Mouse (Mus musculus): ENCODE measurements around the gene Phf14.
"Not testable (repeated sequence)": the region's sequence is repeated elsewhere in the genome, so short reads cannot be mapped to it uniquely, and the experiment has no call there.

Phf14 gene

DNA sequence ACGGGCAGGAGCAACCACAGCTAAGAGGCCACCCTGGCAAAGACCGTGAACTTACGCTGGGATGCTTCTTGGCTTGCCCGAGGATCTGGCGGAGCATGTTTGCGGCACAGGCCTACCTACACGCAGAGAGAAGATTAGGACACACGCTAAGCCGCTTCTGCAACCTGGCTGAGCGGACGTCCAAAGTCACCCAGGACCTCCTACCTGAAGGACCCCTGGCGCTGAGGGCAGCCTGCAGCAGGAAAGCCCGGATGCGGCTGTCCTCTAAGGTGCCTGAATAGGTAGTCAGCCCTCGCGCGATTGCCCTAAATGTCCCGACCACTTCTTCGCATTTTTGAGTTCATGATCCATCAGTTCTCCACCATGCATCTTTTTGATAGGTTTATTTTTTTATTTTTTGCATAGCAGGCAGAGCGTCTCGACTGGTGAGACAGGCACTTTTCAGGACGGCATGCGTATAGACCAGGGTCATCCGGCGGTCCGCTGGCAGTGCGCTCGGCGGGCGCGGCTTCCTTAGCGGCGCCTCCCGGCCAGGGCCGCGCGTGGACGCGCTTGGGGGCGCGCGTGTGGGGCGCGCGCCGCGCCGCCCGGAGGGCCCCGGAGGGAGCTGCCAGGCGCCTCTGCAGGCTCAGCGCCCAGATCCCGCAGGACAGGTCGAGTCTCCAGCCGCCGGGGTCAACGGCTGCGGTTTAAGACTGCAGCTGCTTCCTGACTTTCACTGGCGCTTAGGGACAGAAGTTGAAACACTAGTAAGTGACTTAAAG, at the start of gene Phf14, which contains the start of gene Ndufa4:
Phf14 (plus strand) TSS at position 541 of the 764 bp plus-strand sequence.
Ndufa4 (minus strand) TSS at position 229 of the 764 bp plus-strand sequence.
- POLR2A ChIA-PET = interaction anchor here in 3 of 4 experiments (0.5 to 3.5 kb wide), 6 partner anchors 11 to 618 kb away, joined by 3 to 20 read pairs (median 6); no protein-coding TSS in a partner anchor
- CTCF ChIA-PET = no interaction called here

DNA sequence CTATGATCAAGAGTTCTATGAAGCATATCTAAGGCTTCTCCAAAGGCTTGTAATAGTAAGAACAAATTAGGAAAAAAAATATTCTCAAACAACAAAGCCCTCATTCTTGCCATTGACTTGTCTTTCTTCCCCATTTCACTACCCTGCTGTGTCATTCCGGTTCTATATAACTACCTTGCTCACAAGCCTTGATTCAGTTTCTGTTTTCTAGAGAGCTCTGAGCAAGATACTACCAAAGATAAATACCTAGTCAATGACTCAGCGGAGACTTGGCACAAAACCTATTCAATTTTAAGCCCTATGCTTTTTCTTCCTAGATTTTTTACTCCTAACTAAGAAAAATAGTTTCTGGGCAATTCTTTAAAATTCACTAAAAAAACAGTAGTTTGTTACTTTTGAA, 32.2 kb upstream of the Phf14 start:
- CTCF ChIA-PET, POLR2A ChIA-PET: not testable (repeated sequence)

DNA sequence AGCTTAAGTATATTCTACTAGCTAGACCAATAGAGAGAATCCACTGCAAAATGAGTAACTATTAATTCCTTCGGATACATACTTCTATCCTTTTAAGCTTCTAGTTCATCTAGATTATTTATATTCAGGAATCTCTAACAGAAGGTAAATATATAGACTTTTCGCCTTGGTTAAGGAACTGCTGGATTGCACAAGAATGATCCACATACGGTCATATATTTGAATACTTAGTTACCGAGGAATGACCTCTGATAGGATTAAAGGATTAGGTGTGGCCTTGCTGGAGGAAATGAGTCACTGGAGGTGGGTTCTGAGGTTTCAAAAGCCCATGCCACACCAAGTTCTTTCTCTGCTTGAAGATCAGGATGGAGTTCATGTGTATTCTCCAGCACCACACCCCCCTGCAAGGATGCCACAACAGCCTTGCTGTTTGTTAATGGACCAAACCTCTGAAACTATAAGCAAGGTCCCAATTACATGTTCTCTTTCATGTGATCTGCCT, 6.7 kb upstream of the Phf14 start:
- ChIA-PET POLR2A (interaction anchor here in 1 of 4 experiments (1.5 to 1.8 kb wide), 2 partner anchors 16 to 26 kb away, joined by 3 to 6 read pairs; no protein-coding TSS in a partner anchor), CTCF (no interaction called here)

DNA sequence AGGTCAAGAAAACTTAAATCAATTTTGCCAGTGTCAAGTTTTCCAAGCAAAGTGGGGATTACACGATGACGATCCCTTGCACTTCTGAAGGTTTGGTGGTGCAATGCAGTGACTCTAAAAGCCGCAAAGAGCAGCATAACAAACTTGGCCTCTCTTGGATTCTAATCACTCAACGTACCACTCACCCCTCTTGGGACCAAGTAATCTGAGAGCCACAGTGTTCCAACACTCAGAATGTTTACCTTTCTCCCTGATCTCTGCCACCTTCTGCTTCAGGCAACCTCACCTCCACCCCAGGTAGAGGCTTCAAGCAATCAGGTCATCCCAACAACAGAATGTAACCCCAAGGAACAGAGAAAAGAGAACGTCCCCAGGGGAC, 730 bp upstream of the Phf14 start:
- POLR2A ChIA-PET = interaction anchor here in 2 of 4 experiments (0.6 to 2.2 kb wide), 2 partner anchors 19 kb away, joined by 3 to 8 read pairs; no protein-coding TSS in a partner anchor

DNA sequence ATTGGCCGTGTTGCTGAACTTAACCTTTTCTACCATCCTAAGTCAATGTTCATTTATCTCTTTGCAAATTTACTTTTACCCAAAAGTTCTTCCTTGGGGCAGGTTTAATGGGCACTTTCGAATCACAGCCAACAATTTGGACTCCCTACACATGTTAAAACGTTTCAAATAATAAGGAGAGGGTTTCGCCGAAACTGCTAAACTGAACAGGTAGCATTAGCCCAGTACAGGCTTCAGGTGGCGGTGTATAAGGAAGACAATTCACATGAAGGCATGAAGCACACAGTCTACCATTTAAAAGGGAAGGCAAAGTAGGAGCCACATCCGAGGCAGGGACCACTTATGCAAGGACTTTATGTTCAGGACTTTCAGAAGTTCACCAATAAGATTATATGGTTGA, 561 bp downstream of the Phf14 start:
- ChIA-PET CTCF (no interaction called here), POLR2A (interaction anchor here in 3 of 4 experiments (0.5 to 3.5 kb wide), 5 partner anchors 10 to 619 kb away, joined by 3 to 20 read pairs (median 8); no protein-coding TSS in a partner anchor)

More for the DNA sequence above, 730 bp upstream of the Phf14 start:
- CTCF ChIA-PET = no interaction called here

DNA sequence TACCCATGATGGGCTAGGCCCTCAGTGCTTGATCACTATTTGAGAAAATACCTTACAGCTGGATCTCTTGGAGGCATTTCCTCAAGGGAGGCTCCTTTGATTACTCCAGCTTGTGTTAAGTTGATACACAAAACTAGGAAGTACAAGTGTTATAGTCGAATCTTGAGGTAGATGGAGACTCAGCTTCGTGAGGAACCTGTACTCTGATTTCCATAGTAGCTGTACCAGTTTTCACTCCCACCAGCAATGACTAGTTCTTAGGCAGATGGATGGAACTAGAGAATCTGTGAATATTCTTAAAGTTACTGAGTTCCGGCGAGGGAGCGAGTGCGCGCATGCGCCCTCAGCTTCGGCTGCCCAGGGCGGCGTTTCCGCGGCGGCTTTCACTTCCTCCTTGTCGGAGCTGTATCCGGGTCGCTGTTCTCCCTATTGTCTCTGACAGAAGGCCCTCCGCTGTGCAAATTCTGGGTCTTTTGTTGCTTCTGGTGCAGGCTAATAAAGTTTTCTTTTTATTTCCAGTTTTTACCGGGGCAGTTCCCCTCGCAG, 18.0 kb downstream of the Phf14 start:
- ChIA-PET POLR2A (interaction anchor here (0.6 to 3.1 kb wide), 22 partner anchors 9 to 927 kb away, joined by 3 to 22 read pairs (median 4); partner anchors contain the start of genes Ndufa4 (in 3 of the 4) and Phf14 (in 3 of the 4)), CTCF (no interaction called here)

DNA sequence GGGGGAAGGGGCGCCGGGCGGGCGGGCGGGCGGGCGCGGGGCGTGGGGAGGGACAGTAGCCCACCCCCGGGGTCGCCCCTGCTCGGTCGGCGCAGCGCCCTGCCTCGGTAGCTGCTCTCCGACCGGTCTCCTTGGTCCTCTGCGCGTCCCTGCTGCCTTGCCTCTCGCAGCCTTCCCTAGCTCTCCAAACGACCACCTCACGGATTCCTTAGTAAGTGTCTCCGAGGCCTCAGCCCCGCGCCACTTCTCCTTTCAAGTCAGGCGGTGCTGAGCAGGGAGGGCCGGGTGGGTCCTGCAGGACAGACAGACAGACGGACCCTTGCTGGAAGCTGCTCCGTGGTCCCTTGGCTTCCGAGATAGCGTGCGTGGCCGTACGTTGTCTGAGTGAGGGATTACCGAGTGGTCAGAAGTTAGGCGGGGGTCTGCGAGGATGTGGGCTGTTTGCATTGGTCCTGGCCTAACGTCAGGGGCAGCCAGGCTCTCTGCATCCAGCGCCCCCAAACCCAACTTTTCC, 18.5 kb downstream of the Phf14 start:
- POLR2A ChIA-PET = interaction anchor here in 3 of 4 experiments (0.6 to 3.1 kb wide), 22 partner anchors 9 to 927 kb away, joined by 3 to 22 read pairs (median 4); partner anchors contain the start of genes Ndufa4 (in 3 of the 3) and Phf14 (in 3 of the 3)
- CTCF ChIA-PET = no interaction called here

DNA sequence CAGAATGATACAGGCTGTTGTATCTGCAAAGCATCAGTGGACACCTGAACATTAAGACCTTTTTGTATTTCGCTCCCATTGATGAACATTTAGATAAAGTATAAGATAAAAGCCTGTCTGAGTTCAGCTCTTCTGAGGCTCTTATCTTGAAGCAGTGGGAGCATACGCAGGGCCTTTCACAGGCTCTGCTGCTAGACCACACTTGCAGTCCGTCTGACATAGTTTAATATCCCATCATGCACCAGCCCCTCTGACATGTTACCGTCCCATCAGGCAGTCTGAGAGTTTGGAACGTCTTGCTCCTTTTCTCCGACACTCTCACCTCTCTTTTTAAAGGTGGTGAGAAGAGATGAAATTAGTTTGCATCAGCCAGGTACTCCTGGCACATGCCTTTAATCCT, 19.9 kb downstream of the Phf14 start:
- CTCF ChIA-PET = no interaction called here
- POLR2A ChIA-PET = interaction anchor here in 1 of 4 experiments (1.3 to 3.1 kb wide), 3 partner anchors 10 to 27 kb away, joined by 5 to 22 read pairs (median 6); no protein-coding TSS in a partner anchor

DNA sequence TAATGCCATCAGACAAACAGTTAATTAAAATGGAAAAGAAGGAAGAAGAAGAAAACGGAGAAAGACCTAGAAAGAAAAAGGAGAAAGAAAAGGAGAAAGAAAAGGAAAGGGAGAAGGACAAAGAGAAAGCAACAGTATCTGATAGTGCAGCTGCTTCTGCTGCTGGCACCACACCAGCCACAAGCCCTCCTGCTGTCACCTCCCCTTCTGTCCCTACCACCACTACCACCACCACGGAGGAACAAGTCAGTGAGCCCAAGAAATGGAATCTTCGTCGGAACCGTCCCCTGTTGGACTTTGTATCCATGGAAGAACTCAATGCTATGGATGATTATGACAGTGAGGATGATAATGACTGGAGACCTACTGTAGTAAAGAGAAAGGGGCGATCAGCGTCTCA, 25.8 kb downstream of the Phf14 start:
- POLR2A ChIA-PET = no interaction called here
- CTCF ChIA-PET = interaction anchor here in 1 of 4 experiments (0.7 kb wide), 1 partner anchor 15 kb away, joined by 3 read pairs; no protein-coding TSS in a partner anchor

DNA sequence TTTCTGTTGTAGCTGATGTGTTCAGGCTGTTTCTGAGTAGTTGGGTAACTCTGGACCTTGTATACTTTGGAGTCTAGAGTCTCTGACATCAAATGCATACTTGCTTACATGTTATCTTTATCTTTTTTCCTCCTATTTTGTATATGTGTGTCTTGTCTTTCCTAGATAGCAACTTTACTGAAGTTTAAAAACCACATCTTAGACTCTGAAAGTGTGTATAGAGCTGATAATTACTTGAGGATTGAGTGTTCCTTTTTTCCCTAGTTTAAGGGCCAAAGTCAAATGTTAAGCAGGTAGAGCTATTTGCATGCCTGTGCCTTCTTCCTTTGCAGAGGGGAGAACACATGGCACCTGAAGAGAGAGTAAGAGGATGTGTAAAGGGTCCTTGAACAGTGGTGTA, 33.3 kb downstream of the Phf14 start:
- CTCF ChIA-PET = no interaction called here
- POLR2A ChIA-PET = interaction anchor here in 2 of 4 experiments (1.0 to 2.7 kb wide), 2 partner anchors 14 to 16 kb away, joined by 3 to 17 read pairs; no protein-coding TSS in a partner anchor

DNA sequence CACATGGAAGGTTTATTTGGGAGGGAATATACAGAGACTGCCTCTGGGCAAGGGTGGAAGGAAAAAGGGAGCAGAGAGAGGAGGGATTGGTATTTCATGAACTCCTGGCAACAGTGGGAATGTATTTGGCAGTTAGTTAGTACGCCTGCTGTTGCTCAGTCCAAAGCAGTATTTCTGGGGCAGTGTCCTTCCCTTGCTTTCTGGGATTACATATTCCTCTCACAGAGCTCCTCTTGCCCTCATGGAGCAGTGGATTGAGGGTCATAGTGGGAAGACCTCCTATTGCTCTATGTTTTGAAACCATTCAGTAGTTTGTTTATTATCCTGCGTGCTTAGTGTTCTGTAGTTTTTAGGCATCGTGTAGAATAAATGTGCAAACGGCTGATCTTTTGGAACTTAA, 34.5 kb downstream of the Phf14 start:
- CTCF ChIA-PET = no interaction called here
- POLR2A ChIA-PET = interaction anchor here in 1 of 4 experiments (4.8 kb wide), 1 partner anchor 16 kb away, joined by 22 read pairs; no protein-coding TSS in a partner anchor

DNA sequence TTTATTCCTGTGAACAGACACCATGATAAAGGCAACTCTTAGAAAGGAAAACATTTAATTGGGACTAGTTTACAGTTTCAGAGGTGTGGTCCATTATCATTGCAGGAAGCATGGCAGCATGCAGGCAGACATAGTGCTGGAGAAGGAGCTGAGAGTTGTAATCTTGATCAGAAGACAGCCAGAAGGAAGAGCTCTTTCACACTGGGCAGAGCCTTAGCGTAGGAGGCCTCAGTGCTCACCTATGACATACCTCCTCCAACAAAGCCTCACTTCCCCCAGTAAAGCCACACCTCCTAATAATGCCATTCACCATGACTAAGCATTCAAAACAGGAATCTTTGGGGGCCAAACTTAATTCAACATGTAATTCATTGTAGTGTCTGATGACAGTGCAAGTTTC, 40.5 kb downstream of the Phf14 start:
- CTCF ChIA-PET = interaction anchor here in 1 of 4 experiments (0.6 kb wide), 1 partner anchor 15 kb away, joined by 3 read pairs; no protein-coding TSS in a partner anchor

DNA sequence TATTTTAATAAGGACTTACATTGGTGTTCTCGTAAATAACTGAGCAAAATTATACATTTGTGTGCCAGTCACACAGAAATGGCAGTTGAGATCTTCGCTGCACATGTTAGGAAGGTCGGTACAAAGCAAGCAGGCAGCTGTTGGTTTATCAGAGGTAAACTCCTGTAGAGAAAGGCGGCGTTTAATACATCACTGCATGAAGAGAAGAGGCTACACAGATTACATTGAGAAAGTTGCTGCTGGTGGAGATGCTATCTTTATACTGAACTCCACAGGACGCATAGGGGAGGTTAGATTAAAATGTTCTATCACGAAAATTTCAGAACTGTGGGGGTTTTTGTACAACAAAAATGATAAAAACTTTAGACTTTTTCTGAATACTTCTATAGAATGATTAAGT, 52.6 kb downstream of the Phf14 start:
- POLR2A ChIA-PET = no interaction called here

More for the DNA sequence above, 40.5 kb downstream of the Phf14 start:
- POLR2A ChIA-PET = interaction anchor here in 1 of 4 experiments (0.9 to 1.2 kb wide), 2 partner anchors 10 to 23 kb away, joined by 3 to 5 read pairs; no protein-coding TSS in a partner anchor

DNA sequence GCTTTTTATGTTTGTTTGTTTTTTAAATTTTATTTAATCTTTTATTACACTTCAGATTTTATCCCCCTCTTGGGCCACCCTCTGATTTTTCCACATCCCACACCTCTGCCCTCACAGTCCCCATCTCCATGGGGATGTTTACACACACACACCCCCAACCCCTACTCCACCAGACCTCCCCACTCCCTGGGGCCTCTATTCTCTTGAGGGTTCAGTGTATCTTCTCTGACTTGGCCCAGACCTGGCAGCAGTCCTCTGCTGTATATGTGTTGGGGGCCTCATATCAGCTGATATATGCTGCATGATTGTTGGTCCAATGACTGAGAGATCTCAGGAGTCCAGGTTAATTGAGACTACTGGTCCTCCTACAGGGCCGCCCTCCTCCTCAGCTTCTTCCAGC, 86.2 kb downstream of the Phf14 start:
- POLR2A ChIA-PET = no interaction called here

More for the DNA sequence above, 52.6 kb downstream of the Phf14 start:
- CTCF ChIA-PET = no interaction called here

DNA sequence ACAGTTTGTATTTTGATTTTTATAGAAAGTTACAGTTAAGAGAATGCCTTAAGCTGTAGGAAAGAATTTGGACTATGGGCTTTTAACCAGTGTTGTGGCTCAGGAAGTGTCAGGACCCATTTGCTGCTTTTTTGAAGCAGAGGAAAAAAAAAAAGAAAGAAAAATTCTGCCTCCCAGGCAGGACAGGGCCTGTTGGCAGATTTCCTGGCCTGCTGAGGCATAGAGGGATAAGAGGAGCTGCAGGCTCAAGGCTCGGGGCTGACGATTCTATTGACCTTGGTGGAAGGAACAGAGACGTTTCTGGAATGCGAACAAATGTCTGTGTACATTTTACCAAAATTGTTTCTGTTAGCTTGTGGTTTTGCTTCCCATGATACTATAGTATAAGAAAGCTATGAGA, 91.0 kb downstream of the Phf14 start:
- ChIA-PET POLR2A (no interaction called here), CTCF (no interaction called here)

More for the DNA sequence above, 86.2 kb downstream of the Phf14 start:
- CTCF ChIA-PET = no interaction called here

DNA sequence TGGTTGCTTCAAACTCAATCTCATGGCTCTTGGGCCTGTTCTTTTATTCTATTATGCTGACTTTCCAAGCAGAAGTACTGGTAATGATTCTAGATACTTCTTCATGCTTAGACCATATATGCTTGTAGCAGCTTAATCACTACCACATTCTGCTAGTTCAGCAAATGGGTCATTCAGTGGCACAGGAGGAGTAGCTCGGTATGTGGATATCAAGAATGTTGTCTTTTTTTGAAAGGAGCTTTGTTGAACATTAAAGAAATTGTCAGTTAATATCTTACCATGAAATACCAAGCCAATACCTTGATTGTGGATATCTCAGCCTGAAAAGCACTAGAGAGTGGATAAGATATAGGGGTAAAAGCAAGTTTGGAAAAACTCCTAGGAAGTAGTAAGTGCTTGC, 91.9 kb downstream of the Phf14 start:
- ChIA-PET CTCF (no interaction called here), POLR2A (interaction anchor here in 2 of 4 experiments (0.5 to 0.9 kb wide), 2 partner anchors 10 to 98 kb away, joined by 3 to 4 read pairs; no protein-coding TSS in a partner anchor)

DNA sequence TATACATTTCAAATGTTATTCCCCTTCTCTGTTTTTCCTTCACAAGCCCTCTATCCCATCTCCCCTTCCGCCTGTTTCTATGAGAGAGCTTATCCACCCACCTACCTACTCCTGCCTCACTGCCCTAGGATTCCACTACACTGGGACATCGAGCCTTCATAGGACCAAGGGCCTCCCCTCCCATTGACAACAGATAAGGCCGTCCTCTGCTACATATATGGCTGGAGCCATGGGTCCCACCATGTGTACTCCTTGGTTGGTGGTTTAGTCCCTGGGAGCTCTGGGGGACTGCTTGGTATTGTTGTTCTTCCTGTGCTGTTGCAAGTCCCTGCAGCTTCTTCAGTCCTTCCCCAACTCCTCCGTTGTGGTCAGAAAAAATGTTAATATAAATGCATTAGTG, 97.8 kb downstream of the Phf14 start:
- ChIA-PET CTCF (no interaction called here), POLR2A (no interaction called here)

DNA sequence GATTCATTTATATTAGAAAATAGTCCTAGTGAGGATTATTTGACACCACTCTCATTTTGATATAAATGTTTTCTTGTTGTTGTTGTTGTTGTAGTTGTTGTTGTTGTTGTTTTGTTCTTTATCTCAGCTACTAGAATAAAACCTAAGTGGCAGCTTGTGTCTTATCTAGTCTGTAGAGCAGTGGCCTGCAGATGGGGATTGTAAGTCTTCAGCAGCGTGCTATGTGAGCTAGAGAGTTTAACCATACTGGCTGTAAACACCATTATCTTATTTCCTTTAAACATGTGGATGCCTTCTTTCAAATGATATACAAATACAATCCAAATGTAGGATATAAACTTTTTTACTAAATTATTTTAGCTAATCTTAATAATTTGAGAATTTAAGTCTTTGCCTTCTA, 98.4 kb downstream of the Phf14 start:
- ChIA-PET CTCF (no interaction called here), POLR2A (interaction anchor here in 1 of 4 experiments (0.6 kb wide), 1 partner anchor 327 kb away, joined by 3 read pairs; no protein-coding TSS in a partner anchor)

DNA sequence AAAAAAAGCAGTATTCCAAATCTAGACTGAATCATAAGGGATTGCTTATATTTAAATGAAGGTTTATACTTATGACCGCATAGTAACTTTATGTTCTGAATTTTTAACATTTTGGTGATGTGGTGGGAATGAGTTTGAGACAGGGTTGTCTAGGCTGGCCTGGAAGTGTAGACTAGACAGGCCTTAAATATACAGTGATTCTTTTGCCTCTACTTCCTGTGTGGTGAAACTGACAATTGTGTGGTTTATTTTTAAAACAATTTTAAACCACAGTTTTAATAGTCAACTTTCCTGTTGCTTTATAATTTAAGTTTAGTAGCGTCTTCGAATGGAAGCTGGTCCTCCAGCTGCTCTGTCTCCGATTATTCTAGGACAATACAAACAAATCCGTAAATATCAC, 104.5 kb downstream of the Phf14 start:
- POLR2A ChIA-PET = no interaction called here
- CTCF ChIA-PET = no interaction called here

DNA sequence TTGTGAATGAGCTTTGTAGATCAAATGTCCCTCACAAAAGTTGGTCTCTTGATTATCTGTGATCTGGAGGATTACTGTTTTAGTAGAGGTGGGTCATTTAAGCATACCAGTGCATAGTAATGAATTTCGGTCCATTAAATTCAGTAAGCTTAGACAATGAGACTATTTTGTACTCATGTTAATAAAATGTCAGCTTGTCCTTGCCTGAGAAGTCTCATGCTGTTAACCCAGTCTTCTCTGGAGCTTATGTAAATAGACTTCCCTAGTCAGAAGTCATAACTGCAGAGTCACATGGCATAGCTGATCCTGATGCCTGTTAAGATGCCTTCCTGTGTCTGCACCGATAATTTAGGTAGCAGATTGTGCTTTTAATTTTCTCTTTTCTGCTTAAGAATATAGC, 106.4 kb downstream of the Phf14 start:
- CTCF ChIA-PET = no interaction called here
- POLR2A ChIA-PET = no interaction called here

Data from embryonic stem cell, embryonic (primary cell).